Comparison of ENCODE assay signal across 8 mouse cellular contexts in genomic region chr7:35553751-35554604, GRCm38 (mm10). TPM values are rescaled to one million over a fixed set of nuclear protein-coding genes. Genes with fewer than 3 reads are reported as not detected.
DNase-seq lines count a peak whose midpoint lies in the region; ATAC-seq and TF ChIP-seq lines count a peak whose summit lies in the region.

No protein-coding gene starts in this region.

- H3K9ac ChIP-seq in neural tube, embryonic 11.5 days (ENCODE audit: low read length): no peak overlapping the region
- H3K9ac ChIP-seq in heart, postnatal 0 days (replicated peaks; ENCODE audit: low read depth, low read length): peak overlapping the region; percentile 97; the same call in 1 of the 2 replicates
- no peak overlapping the region for H3K9ac ChIP-seq in lung, embryonic 16.5 days (ENCODE audit: low read length)

- peak overlapping the region; percentile 75; the same call in 1 of the 2 replicates for H3K4me3 ChIP-seq in neural tube, embryonic 11.5 days (ENCODE audit: low read depth, low read length)
- H3K4me3 ChIP-seq in heart, postnatal 0 days (ENCODE audit: low read depth, low read length): peak overlapping the region; percentile 87
- peak overlapping the region; percentile 83 for H3K4me3 ChIP-seq in lung, embryonic 16.5 days (ENCODE audit: low read length)

- H3K27me3 ChIP-seq in neural tube, embryonic 11.5 days (ENCODE audit: control insufficient read depth, insufficient read depth, low read length): no peaks in the 10 kb centered on the region
- no peaks in the 10 kb centered on the region for H3K27me3 ChIP-seq in heart, postnatal 0 days (ENCODE audit: control insufficient read depth, insufficient read depth, low read length)
- no peaks in the 10 kb centered on the region for H3K27me3 ChIP-seq in lung, embryonic 16.5 days (ENCODE audit: control insufficient read depth, insufficient read depth, low read depth, low read length)

- DNase-seq in neural tube, embryonic 11.5 days (ENCODE audit: low spot score): no peak
- DNase-seq in neural tube, embryonic 10.5 days (ENCODE audit: extremely low spot score, low spot score): no peak
- peak; percentile 22 for DNase-seq in cerebellum, adult 8-10 months
- DNase-seq in heart, postnatal 0 days (ENCODE audit: low spot score): no peak
- peak; percentile 46 for DNase-seq in layer of hippocampus, adult 11-12 months (ENCODE audit: low spot score)
- peak; percentile 18 to 22 for DNase-seq in right cerebral cortex, postnatal 36 days (ENCODE audit: low spot score in 2 of 2)
- no peak for DNase-seq in ovary, postnatal 10 days (ENCODE audit: low spot score)

- H3K9me3 ChIP-seq in neural tube, embryonic 11.5 days (ENCODE audit: control insufficient read depth, low read length): no peaks in the 10 kb centered on the region
- H3K9me3 ChIP-seq in heart, postnatal 0 days (replicated peaks; ENCODE audit: control insufficient read depth, low read length): no peaks in the 10 kb centered on the region
- no peaks in the 10 kb centered on the region for H3K9me3 ChIP-seq in lung, embryonic 16.5 days (ENCODE audit: control insufficient read depth, low read length)

- no peaks in the 10 kb centered on the region for H3K36me3 ChIP-seq in neural tube, embryonic 11.5 days (ENCODE audit: control insufficient read depth, insufficient read depth, low read length)
- peaks cover 26% of the 10 kb centered on the region for H3K36me3 ChIP-seq in heart, postnatal 0 days (replicated peaks; ENCODE audit: control insufficient read depth, insufficient read depth, low read length)
- H3K36me3 ChIP-seq in lung, embryonic 16.5 days (ENCODE audit: control insufficient read depth, insufficient read depth, low read length): peaks cover 9% of the 10 kb centered on the region

- TF ChIP-seq CTCF in heart, postnatal 0 days (IDR thresholded peaks at IDR 0.05; ENCODE audit: low read depth): peak; percentile 23

- no peak for TF ChIP-seq EP300 in heart, postnatal 0 days (IDR thresholded peaks at IDR 0.05; ENCODE audit: low read depth)

- H3K4me2 ChIP-seq in neural tube, embryonic 11.5 days (ENCODE audit: low read depth): peak overlapping the region; percentile 97
- H3K4me2 ChIP-seq in heart, postnatal 0 days (ENCODE audit: low read depth, low read length): peak overlapping the region; percentile 97
- peak overlapping the region; percentile 99 for H3K4me2 ChIP-seq in lung, embryonic 16.5 days (ENCODE audit: low read depth, low read length)

- no peak for ATAC-seq in neural tube, embryonic 11.5 days (ENCODE audit: insufficient read depth, low FRiP score, low TSS enrichment)
- ATAC-seq in heart, postnatal 0 days (ENCODE audit: insufficient read depth, low read depth): no peak
- ATAC-seq in lung, embryonic 16.5 days (ENCODE audit: low read depth): no peak

- no peak overlapping the region for H3K27ac ChIP-seq in neural tube, embryonic 11.5 days (ENCODE audit: low read depth, low read length)
- no peak overlapping the region for H3K27ac ChIP-seq in heart, postnatal 0 days (ENCODE audit: low read depth)
- H3K27ac ChIP-seq in lung, embryonic 16.5 days (ENCODE audit: low read length): no peak overlapping the region

- 68% methylated on average over 10 of the region's 10 CpGs for WGBS in neural tube, embryonic 11.5 days
- WGBS in heart, postnatal 0 days: 61% methylated on average over 10 of the region's 10 CpGs
- 56% methylated on average over 10 of the region's 10 CpGs for WGBS in lung, embryonic 16.5 days

- no peaks in the 10 kb centered on the region for H3K4me1 ChIP-seq in neural tube, embryonic 11.5 days (ENCODE audit: control insufficient read depth, insufficient read depth, low read length)
- peaks cover 8% of the 10 kb centered on the region for H3K4me1 ChIP-seq in heart, postnatal 0 days (ENCODE audit: control insufficient read depth, insufficient read depth)
- H3K4me1 ChIP-seq in lung, embryonic 16.5 days (replicated peaks; ENCODE audit: control insufficient read depth, insufficient read depth, low read length): peaks cover 4% of the 10 kb centered on the region; the same call in 1 of the 2 replicates

RNA-seq across cellular contexts. Expression of gene Nudt19, which starts 2.1 kb away (rescaled TPM):
- 47.2 and 47.8 TPM in 2 replicates for polyA plus RNA-seq in neural tube, embryonic 11.5 days (2014; fragmentation: Nextera tagmentation; extraction: Ambion mirVana)
- 75.2 and 76.6 TPM in 2 replicates for total RNA-seq in heart, postnatal 0 days (2014; rRNA removed; ENCODE audit: low replicate concordance)
- 133 and 136 TPM in 2 replicates for polyA plus RNA-seq in heart, postnatal 0 days (2015; fragmentation: Nextera tagmentation; extraction: Ambion mirVana)
- polyA plus RNA-seq in lung, embryonic 16.5 days (2015; fragmentation: Nextera tagmentation; extraction: Ambion mirVana): 41.6 and 42.1 TPM in 2 replicates

RNA-seq across cellular contexts. Expression of gene Tdrd12, which starts 16.4 kb away (rescaled TPM):
- polyA plus RNA-seq in neural tube, embryonic 11.5 days (2014; fragmentation: Nextera tagmentation; extraction: Ambion mirVana): 0.11 TPM in 1 of 2 replicates, not detected in the other
- total RNA-seq in heart, postnatal 0 days (2014; rRNA removed; ENCODE audit: low replicate concordance): not detected in 2 replicates
- polyA plus RNA-seq in heart, postnatal 0 days (2015; fragmentation: Nextera tagmentation; extraction: Ambion mirVana): 1.4 and 1.5 TPM in 2 replicates
- 0.15 and 0.33 TPM in 2 replicates for polyA plus RNA-seq in lung, embryonic 16.5 days (2015; fragmentation: Nextera tagmentation; extraction: Ambion mirVana)

RNA-seq across cellular contexts. Expression of gene Rgs9bp, which starts 31.4 kb away (rescaled TPM):
- 0.18 and 0.24 TPM in 2 replicates for polyA plus RNA-seq in neural tube, embryonic 11.5 days (2014; fragmentation: Nextera tagmentation; extraction: Ambion mirVana)
- under 0.01 TPM in 1 of 2 replicates, not detected in the other for total RNA-seq in heart, postnatal 0 days (2014; rRNA removed; ENCODE audit: low replicate concordance)
- polyA plus RNA-seq in heart, postnatal 0 days (2015; fragmentation: Nextera tagmentation; extraction: Ambion mirVana): 0.04 and 0.07 TPM in 2 replicates
- 0.06 and 0.13 TPM in 2 replicates for polyA plus RNA-seq in lung, embryonic 16.5 days (2015; fragmentation: Nextera tagmentation; extraction: Ambion mirVana)

RNA-seq across cellular contexts. Expression of gene Ankrd27, which starts 32.1 kb away (rescaled TPM):
- 28.0 and 28.2 TPM in 2 replicates for polyA plus RNA-seq in neural tube, embryonic 11.5 days (2014; fragmentation: Nextera tagmentation; extraction: Ambion mirVana)
- total RNA-seq in heart, postnatal 0 days (2014; rRNA removed; ENCODE audit: low replicate concordance): 9.5 and 19.3 TPM in 2 replicates
- polyA plus RNA-seq in heart, postnatal 0 days (2015; fragmentation: Nextera tagmentation; extraction: Ambion mirVana): 8.9 and 9.6 TPM in 2 replicates
- 36.2 and 36.3 TPM in 2 replicates for polyA plus RNA-seq in lung, embryonic 16.5 days (2015; fragmentation: Nextera tagmentation; extraction: Ambion mirVana)

Comparison
In these comparisons a context has a peak if more than half of its experiments do, and no peak if none do; other contexts are left out.
1. DNase-seq: peak in cerebellum, adult 8-10 months (single experiment), layer of hippocampus, adult 11-12 months (single experiment) and right cerebral cortex, postnatal 36 days (2 of 2); none in neural tube, embryonic 11.5 days (single experiment), neural tube, embryonic 10.5 days (single experiment), heart, postnatal 0 days (single experiment) and ovary, postnatal 10 days (single experiment).
2. Peak in every context shown above with its lines, with median percentiles within 50 percentile points of each other: H3K4me2 ChIP-seq and H3K4me3 ChIP-seq.